Mouse (Mus musculus) adrenal gland, postnatal 25 days (tissue): Measurements from ENCODE around the gene Lysmd3. TPM values are rescaled to one million over a fixed set of nuclear protein-coding genes. Genes with fewer than 3 reads are reported as not detected.

Source experiments
- DNase-seq: peaks from one replicate; pipeline ENCODE4 v3.0.0; 2021; ENCODE audit warnings: mixed read lengths
- total RNA-seq: library from RNA; stranded (reverse); gene quantifications from 2 replicates; pipeline ENCODE4 v1.2.3, GENCODE M21; 2021

Gene Lysmd3
- total RNA-seq, 1 experiment from 2014 or later = 29.9 TPM

DNA sequence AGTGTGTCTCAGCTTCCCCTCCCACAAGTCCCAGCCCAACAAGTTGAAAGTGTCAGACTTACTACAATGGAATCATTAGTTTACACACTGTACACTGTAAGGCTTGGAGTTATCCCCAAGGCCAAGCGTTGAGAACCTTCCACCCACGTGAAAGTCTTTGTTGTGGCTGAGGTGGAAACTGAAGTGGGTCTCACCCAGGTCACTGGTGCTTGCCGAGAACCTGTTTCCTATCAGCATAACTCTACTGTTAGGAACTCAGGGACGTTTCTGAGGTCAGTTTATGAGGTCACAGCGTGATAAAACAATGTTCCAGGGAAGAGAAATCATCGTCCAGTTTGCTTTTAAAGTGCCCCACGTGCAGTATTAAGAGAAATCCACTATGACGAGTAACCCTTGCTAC, 17.9 kb downstream of the Lysmd3 start:
- DNase-seq = no peak

DNA sequence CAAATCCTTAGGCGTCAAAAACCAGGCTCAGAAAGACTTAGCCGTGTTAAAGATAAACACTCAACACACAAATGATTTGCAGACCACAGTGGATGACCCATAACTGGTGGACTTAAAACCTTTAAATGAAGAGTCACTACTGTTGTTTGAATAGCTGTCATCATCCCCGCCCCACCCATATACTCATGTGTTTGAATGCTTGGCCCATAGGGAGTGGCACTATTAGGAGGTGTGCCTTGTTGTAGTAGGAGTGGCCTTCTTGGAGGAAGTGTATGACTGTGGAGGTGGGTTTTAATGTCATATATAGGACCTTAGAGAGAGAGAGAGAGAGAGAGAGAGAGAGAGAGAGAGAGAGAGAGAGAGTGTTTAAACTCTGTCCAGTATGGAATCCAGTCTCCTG, 25.6 kb downstream of the Lysmd3 start:
- no peak for DNase-seq

DNA sequence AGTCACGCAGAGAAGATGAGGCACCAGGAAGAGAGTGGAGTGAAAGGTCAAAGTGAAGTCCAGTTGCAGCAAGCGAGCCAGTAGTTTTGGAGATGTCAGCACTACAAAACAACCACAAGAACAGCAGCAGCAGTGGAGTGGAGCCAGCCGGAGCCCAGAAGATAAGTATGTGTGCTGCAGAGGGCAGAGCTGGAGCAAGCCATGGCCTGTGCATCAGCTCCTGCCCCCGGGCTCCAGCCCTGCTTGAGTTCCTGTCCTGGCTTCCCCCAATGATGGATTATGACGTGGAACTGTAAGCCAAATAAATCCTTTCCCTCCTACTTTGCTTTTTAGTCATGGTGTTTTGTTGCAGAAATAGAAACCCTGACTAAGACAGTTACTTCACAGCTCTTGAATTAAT, 26.8 kb downstream of the Lysmd3 start:
- no peak for DNase-seq

DNA sequence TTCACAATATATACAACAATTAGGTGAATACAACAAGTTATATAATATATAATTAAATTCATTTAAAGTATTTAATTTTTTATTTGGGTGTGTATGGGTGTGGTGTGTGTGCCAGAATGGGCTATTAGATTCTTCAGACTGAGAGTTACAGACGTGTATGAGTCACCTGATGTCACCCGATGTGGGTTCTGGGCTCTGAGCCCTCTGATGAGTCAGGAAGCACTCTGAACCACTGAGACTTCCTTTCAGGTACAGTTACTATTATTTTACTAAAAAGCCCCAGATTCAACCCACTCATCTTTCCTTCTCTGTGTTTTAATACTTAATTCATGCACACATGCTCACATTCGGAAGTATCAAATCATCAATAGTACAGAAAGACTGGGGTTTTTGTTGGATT, 27.4 kb downstream of the Lysmd3 start:
- no peak for DNase-seq

DNA sequence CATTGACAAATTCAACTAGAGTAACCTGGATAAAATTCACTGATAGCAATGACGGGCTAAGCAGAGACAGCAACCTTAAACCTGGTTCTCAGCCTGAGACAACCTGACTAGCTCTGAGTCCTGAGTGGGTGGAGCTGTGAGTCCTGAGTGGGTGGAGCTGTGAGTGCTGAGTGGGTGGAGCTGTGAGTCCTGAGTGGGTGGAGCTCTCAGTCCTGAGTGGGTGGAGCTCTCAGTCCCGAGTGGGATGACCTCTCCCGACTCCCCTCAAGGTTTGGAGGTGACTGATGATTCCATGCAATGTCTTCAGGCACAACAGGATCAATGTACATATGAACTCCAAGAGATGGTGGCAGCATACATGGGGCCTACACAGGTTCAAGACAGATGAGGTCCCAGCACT, 32.1 kb downstream of the Lysmd3 start:
- no peak for DNase-seq

DNA sequence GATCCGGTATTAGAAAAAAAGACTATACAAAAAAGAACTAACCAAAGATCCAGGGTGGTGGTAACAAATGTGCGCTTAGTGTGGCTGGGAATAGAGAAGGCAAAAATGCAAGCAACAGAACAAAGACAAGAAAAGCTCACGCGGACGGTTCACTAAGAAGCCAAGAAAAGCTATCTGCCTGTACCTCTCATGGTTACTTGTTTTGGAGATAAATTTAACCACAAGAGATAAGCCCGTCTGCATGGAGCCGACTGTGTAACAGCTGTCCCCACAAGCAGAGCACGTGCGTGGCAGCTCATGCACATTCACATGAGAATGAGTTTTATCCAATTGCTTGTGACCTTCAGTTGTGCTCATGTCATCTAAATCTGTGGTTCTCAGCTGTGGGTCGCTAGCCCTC, 33.0 kb downstream of the Lysmd3 start:
- DNase-seq = no peak

DNA sequence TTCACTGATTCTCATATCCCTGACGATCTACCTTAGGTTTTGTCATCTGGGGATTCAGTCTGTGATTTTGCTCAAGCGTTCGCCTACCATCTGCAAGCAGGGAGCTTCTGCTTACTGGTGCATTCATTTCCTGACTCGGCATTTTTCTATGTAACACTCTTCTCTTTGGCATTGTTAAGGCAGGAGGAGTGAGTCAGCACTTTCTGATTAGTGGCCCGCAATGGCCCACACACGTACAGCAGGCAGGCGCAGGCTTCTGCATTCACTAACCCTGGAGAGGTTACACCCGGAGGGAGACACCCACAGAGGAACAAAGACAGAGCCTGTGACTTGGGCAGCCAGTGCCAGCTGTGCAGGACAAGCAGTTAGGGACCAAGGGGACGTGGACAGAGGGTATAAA, 34.1 kb downstream of the Lysmd3 start:
- DNase-seq = no peak

DNA sequence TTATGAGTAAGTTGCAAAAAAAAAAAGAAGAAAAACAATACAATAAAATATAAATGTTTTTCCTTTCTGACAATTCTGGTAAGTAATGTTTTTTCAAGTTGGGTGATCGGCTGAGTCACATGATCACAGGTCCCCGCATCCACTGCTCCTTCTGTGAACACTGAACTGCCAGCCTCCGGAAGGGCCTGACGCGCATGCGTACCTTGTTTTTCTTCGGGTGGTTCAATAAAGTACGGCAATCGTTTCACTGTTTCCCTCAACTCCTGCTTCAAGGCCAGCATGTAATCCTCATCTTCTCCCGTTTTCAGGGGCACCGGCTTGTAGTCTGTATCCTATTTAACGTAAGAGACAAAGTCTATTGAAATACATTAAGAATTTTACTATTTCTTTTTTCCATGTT, 37.0 kb downstream of the Lysmd3 start:
- no peak for DNase-seq

DNA sequence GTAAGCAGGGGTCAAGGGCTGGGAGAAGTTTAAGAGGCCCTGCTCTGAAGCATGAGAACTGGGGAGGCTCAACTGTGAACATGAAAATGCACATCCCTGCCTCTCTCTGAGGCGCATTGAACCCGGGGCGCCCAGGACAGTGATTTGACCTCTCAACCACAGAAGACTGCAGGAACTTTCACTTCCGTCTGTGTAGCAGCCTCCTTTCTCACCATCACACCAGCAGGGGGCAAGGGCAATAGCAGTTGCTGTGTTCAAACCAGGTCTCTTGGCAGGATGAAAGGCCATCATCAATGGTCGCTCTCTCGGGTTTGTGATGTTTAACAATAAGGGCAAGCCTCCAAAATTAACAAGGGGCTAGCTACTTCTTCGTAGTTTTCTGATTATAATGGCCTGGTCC, 45.7 kb downstream of the Lysmd3 start:
- no peak for DNase-seq

DNA sequence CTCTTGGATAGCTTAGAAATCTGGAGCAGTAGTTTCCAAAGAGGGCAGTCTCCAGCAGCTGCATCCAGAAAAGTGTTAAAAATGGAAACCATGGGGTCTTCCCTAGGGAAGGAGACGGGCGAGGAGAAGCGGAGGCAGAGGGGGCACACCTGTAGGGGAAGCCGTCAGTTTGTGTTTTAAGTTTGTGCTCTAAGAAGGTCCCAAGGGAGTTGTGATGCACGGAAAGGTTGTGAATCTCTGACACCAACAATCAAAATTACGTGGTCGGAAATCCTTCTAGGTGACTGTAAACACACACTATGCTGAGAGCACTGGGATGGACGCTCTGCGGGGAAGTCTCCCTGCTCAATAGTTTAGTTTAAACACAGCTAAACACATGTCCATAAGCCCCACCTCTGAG, 46.2 kb downstream of the Lysmd3 start:
- DNase-seq = no peak

DNA sequence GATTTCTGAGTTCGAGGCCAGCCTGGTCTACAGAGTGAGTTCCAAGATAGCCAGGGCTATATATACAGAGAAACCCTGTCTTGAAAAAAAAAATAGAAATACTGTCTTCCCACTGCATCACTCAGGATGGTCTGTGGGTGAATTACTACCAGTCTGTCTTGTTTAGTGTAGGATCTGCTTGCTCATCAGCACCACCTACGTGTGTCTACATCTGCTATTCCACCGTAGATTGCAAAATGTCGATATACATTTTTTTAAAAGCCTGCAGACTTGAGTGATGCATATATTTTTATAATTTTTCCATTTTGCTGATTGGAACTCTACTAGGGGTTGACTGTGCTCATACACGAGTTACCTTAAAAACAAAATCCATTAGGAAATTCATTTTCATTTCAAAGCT, 48.8 kb downstream of the Lysmd3 start:
- DNase-seq = no peak

DNA sequence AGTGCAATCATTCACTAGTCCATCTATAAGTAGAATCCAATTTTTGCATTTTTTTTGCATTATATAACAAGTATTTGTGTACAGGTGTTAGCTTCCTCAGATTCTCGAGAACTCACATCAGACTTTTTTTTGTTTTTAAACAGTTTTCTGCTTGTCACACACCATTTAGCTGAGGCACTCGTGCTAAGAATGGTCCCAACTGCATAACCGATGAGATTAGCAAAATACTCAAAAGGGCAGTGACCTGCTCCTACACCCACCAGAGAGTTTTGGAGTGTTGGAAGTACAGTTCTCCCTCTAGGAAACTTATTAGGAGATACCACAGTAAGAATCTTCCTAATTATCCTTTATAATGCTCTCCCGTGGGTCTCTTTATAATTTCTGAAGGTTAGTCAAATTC, 52.3 kb downstream of the Lysmd3 start:
- DNase-seq = no peak

DNA sequence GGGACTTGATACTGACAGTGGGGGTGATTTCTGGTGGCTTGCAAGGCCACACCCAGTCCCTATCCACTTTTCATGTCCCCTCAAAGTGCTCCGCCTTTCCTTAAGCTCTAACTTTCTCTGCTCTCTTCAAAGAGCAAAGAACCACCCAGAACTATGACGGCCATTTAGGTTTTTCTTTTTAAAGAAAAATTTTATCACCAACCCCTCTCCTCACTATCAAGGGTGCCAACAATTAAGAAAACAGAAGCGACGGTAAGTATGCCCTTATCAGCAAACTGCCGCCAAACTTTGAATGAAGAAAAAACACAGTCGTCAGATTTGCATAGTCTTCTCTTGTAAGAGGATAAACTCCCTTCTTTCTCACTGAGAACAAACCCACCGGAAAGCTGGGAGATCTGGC, 52.8 kb downstream of the Lysmd3 start:
- DNase-seq = no peak

DNA sequence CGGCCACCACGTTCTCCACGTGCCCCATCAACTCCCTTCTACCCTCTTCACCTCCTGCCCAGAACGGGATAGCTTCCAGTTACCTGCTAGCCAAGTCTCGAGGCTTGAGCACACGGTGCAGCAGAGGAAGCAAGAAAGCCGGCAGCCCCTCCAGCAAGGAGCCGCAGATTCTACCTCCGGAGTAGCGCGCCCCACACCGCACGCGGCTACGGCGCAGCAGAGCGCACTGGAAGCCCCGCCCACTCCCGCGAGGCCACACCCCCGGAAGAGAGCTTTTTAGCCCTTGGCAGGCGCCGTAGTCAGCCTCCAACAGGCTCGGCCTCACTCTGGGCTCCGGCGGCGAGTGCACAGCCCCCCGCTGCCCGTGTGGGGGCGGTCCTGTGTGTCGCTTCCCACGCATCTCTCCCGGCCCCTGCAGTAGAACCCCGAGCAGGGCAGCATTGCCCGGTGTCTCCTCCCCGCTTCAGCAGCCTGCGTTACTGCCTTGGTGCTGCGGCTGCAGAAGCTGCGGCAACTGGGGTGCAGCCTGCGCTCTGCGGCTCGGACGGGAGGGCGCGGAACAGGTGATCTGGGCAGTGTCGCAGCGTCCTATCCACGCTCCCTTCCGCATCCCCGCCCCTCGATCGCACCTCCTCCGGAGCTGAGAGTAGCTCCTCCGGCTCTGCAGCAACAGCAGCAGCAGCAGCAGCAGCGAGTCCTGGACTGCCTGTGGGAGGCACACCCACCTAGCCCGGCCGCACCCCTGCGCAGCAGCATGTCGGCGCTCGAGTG, 53.5 kb downstream of the Lysmd3 start, which contains the start of the genes Polr3g and Mblac2:
Polr3g (minus strand) TSS at position 239 of the 771 bp plus-strand sequence.
Mblac2 (plus strand) TSS at position 567 of the 771 bp plus-strand sequence.
- peak; percentile 96 for DNase-seq

DNA sequence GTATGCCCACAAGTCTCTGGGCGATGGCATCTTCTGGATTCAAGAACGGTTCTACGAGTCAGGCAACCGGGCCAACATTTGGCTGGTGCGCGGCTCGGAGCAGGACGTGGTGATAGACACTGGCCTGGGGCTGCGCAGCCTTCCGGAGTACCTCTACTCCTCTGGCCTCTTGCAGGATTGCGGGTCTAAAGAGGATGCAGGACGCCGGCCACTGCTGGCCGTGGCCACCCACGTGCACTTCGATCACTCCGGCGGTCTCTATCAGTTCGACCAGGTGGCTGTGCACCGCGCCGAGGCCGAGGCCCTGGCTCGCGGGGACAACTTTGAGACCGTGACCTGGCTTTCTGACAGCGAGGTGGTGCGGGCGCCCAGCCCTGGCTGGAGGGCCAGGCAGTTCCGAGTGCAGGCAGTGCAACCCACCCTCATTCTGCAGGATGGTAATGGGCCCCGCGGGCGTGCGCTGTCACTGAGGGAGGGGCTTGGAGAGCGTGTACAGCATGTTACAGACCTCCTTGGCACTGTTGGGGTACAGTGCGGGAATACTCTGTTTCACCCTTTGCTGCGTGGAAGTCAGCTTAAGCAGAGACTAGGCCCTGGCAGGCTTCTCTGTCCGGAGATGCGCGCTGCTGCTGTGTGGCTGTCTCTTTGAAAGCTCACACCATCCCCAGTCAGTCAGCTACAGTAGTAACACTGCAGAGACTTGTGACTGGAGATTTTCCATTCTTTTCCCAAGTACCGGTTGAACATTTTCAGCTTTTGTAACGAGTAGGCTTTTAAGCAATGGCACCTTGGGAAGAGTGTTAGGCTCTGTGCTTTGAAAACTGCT, 54.3 kb downstream of the Lysmd3 start:
- peak; percentile 37 for DNase-seq

DNA sequence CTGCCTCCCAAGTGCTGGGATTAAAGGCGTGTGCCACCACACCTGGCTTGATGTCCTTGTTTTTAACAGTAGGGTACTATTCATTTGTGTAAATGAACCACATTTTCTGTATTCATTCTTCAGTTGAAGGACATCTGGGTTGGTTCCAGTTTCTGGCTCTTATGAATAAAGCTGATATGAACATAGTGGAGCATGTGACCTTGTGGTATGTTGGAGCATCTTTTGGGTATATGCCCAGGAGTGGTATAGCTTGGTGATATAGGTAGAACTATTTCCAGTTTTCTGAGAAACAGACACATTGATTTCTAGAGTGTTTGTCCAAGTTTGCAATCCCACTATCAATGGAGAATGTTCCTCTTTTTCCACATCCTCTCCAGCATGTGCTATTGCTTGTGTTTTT, 56.4 kb downstream of the Lysmd3 start:
- DNase-seq = no peak

Other genes with a start within 250 kb of the Lysmd3 start
- gene Adgrv1, start 24.5 kb upstream of the Lysmd3 start, total RNA-seq = 6.1 and 6.5 TPM in 2 replicates
- 7.5 and 9.2 TPM in 2 replicates for gene Polr3g, start 53.4 kb downstream of the Lysmd3 start, total RNA-seq
- 13.6 and 16.6 TPM in 2 replicates for gene Mblac2, start 53.7 kb downstream of the Lysmd3 start, total RNA-seq
- gene Cetn3, start 125.4 kb downstream of the Lysmd3 start, total RNA-seq = 124 and 137 TPM in 2 replicates